Mouse (Mus musculus) olfactory bulb, adult 2 months (tissue): ENCODE data around the gene Brd1.

ENCODE experiments used
- CTCF ChIP-seq: fragments of 200-500 bp; IDR thresholded peaks from 2 replicates; pipeline ENCODE4 v1.5.1; 2012; ENCODE audit warnings: low read depth, mild to moderate bottlenecking, low read length, moderate library complexity; ENCODE audit not compliant: insufficient read depth
- POLR2A ChIP-seq: fragments of 200-500 bp; IDR thresholded peaks from 2 replicates; pipeline ENCODE4 v1.6.1; 2012; ENCODE audit warnings: mild to moderate bottlenecking, low read depth, low read length, moderate library complexity; ENCODE audit not compliant: insufficient read depth

DNA sequence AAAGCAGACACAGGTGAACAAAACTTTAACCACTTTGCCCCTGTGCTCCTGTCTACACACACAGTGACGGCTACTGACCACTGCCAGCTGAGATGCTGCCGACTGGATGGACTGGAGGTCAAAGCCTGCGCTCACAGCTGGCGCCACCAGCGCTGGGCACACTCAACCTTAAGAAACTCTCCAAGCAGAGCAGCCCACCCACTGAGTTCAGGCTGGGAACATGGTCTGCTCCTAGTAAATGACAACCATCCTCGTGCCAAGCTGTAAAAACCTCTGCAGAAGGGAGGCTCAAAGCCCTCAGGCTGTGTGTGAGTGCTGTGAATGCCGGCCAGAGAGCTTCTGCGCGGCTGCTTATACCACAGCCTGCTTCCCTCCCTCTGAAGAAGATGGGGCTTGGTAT, 16.8 kb downstream of the Brd1 start:
- TF ChIP-seq CTCF (no peak), POLR2A (no peak)
